Mouse (Mus musculus): ENCODE data around the gene Agtr1b.

GRCm38 (mm10) chr3:20334681-20335080 is 32.3 kb downstream of the Agtr1b start:
- no peak for TF ChIP-seq CTCF (IDR thresholded peaks at IDR 0.05; ENCODE audit: control insufficient read depth, insufficient read depth, insufficient read length)
- no peak for TF ChIP-seq USF1 (IDR thresholded peaks at IDR 0.05; ENCODE audit: low read depth)
- no peak for TF ChIP-seq MYOG (IDR thresholded peaks at IDR 0.05; ENCODE audit: control insufficient read depth, extremely low read depth, insufficient read length)
- TF ChIP-seq MAX (IDR thresholded peaks at IDR 0.05), result no peak
- TF ChIP-seq CEBPB (IDR thresholded peaks at IDR 0.05; ENCODE audit: low read depth), result no peak
- no peak for TF ChIP-seq MYOD1 (IDR thresholded peaks at IDR 0.05; ENCODE audit: control insufficient read depth, insufficient read length, low read depth)

Measured in C2C12 (cell line).